Comparison of ENCODE assay signal across 9 mouse cellular contexts in genomic region chr2:25095109-25095850, GRCm38 (mm10). TPM values are rescaled to one million over a fixed set of nuclear protein-coding genes. Genes with fewer than 3 reads are reported as not detected.
A peak's percentile ranks its signal among the peaks of the same experiment; 100 is the strongest.
DNase-seq lines count a peak whose midpoint lies in the region; ATAC-seq and TF ChIP-seq lines count a peak whose summit lies in the region.
"Had no signal": no experiment of that assay in that cellular context is flagged by ENCODE, and none has a peak within 500 bp of the region (broad histone marks: within the 10 kb centered on the region; RNA-seq: fewer than 3 reads in every experiment).

Gene Noxa1, minus strand, starts transcription at chr2:25095149.

- H3K4me3 ChIP-seq in midbrain, embryonic 10.5 days: peak within 1 kb of the TSS; percentile 33
- no peak within 1 kb of the TSS for H3K4me3 ChIP-seq in midbrain, postnatal 0 days (ENCODE audit: low read depth, low read length)
- peak within 1 kb of the TSS; percentile 42 for H3K4me3 ChIP-seq in embryonic facial prominence, embryonic 10.5 days
- H3K4me3 ChIP-seq in liver, adult 2 months (ENCODE audit: insufficient read depth, low read depth, low read length): no peak within 1 kb of the TSS
- peak within 1 kb of the TSS; percentile 25 for H3K4me3 ChIP-seq in stomach, embryonic 15.5 days (replicated peaks)

- H3K4me2 ChIP-seq in midbrain, postnatal 0 days (ENCODE audit: low read depth, low read length, poor library complexity, severe bottlenecking): no peak within 1 kb of the TSS
- H3K4me2 ChIP-seq in stomach, embryonic 15.5 days: peak within 1 kb of the TSS; percentile 56

- ATAC-seq in midbrain, postnatal 0 days (ENCODE audit: low FRiP score): no peak
- ATAC-seq in stomach, embryonic 15.5 days (ENCODE audit: insufficient read depth, low FRiP score, low read depth): peak; percentile 89

- DNase-seq in midbrain, embryonic 10.5 days (ENCODE audit: low spot score): peak; percentile 24
- DNase-seq in midbrain, postnatal 0 days (ENCODE audit: low spot score): no peak
- peak; percentile 48 for DNase-seq in embryonic facial prominence, embryonic 10.5 days (ENCODE audit: low spot score)
- DNase-seq in liver, adult 2 months (ENCODE audit: extremely low read depth, low read depth, low spot score): peak; percentile 45
- no peak for DNase-seq in urinary bladder, adult 2 months (ENCODE audit: low spot score)
- DNase-seq in urinary bladder, postnatal 36 days (ENCODE audit: low spot score in 2 of 2): no peak
- no peak for DNase-seq in gastrocnemius, postnatal 36 days

- no peak within 1 kb of the TSS for H3K9ac ChIP-seq in midbrain, postnatal 0 days (replicated peaks; ENCODE audit: low read length, poor library complexity, severe bottlenecking)
- no peak within 1 kb of the TSS for H3K9ac ChIP-seq in liver, adult 2 months (ENCODE audit: low read depth, low read length)
- 0 out of 2 replicates have a peak within 1 kb of the TSS, but pooled peaks have one; percentile 19 for H3K9ac ChIP-seq in stomach, embryonic 15.5 days

- H3K27ac ChIP-seq in midbrain, embryonic 10.5 days (replicated peaks): no peak within 1 kb of the TSS; the same call in 1 of the 2 replicates
- H3K27ac ChIP-seq in midbrain, postnatal 0 days (ENCODE audit: low read depth, low read length): no peak within 1 kb of the TSS
- no peak within 1 kb of the TSS for H3K27ac ChIP-seq in embryonic facial prominence, embryonic 10.5 days (replicated peaks)
- H3K27ac ChIP-seq in liver, adult 2 months (replicated peaks; ENCODE audit: insufficient read depth, low read depth, low read length): no peak within 1 kb of the TSS
- H3K27ac ChIP-seq in stomach, embryonic 15.5 days: no peak within 1 kb of the TSS; the same call in 1 of the 2 replicates

- peaks cover 29% of the 10 kb centered on the region for H3K4me1 ChIP-seq in midbrain, embryonic 10.5 days
- no peaks in the 10 kb centered on the region for H3K4me1 ChIP-seq in midbrain, postnatal 0 days (ENCODE audit: insufficient read depth, low read length)
- peaks cover 15% of the 10 kb centered on the region for H3K4me1 ChIP-seq in embryonic facial prominence, embryonic 10.5 days
- no peaks in the 10 kb centered on the region for H3K4me1 ChIP-seq in liver, adult 2 months (ENCODE audit: control insufficient read depth, insufficient read depth, low read length)
- peaks cover 8% of the 10 kb centered on the region; the same call in 1 of the 2 replicates for H3K4me1 ChIP-seq in stomach, embryonic 15.5 days

- H3K36me3 ChIP-seq in midbrain, embryonic 10.5 days: no peaks in the 10 kb centered on the region
- no peaks in the 10 kb centered on the region for H3K36me3 ChIP-seq in midbrain, postnatal 0 days (ENCODE audit: insufficient read depth, low read length)
- no peaks in the 10 kb centered on the region for H3K36me3 ChIP-seq in embryonic facial prominence, embryonic 10.5 days (replicated peaks)
- H3K36me3 ChIP-seq in liver, adult 2 months (ENCODE audit: control insufficient read depth, insufficient read depth, low read length): no peaks in the 10 kb centered on the region
- H3K36me3 ChIP-seq in stomach, embryonic 15.5 days: no peaks in the 10 kb centered on the region

- peaks cover 52% of the 10 kb centered on the region for H3K27me3 ChIP-seq in midbrain, embryonic 10.5 days (ENCODE audit: low read depth, poor library complexity, severe bottlenecking)
- no peaks in the 10 kb centered on the region for H3K27me3 ChIP-seq in midbrain, postnatal 0 days (ENCODE audit: insufficient read depth, low read length)
- peaks cover 47% of the 10 kb centered on the region for H3K27me3 ChIP-seq in embryonic facial prominence, embryonic 10.5 days (replicated peaks; ENCODE audit: low read depth, poor library complexity, severe bottlenecking)
- H3K27me3 ChIP-seq in liver, adult 2 months (ENCODE audit: control insufficient read depth, insufficient read depth, low read length): no peaks in the 10 kb centered on the region
- H3K27me3 ChIP-seq in stomach, embryonic 15.5 days (replicated peaks): no peaks in the 10 kb centered on the region

- no peak for TF ChIP-seq CTCF in midbrain, postnatal 0 days (IDR thresholded peaks at IDR 0.05)
- peak; percentile 31; the same call in 1 of the 2 replicates for TF ChIP-seq CTCF in liver, adult 2 months (IDR thresholded peaks at IDR 0.05; ENCODE audit: low read depth, low read length)

- TF ChIP-seq POLR2A in liver, adult 2 months (IDR thresholded peaks at IDR 0.05; ENCODE audit: extremely low read depth, insufficient read depth, low read length): no peak

- no peaks in the 10 kb centered on the region for H3K79me2 ChIP-seq in liver, adult 2 months (ENCODE audit: control insufficient read depth, insufficient read depth, low read length)

- no peaks in the 10 kb centered on the region for H3K9me3 ChIP-seq in midbrain, embryonic 10.5 days (replicated peaks)
- no peaks in the 10 kb centered on the region for H3K9me3 ChIP-seq in midbrain, postnatal 0 days (ENCODE audit: low read length)
- H3K9me3 ChIP-seq in embryonic facial prominence, embryonic 10.5 days: no peaks in the 10 kb centered on the region
- no peaks in the 10 kb centered on the region for H3K9me3 ChIP-seq in stomach, embryonic 15.5 days

- WGBS in midbrain, embryonic 10.5 days: 46% methylated on average over 28 of the region's 28 CpGs
- 55% methylated on average over 28 of the region's 28 CpGs for WGBS in midbrain, postnatal 0 days
- 46% methylated on average over 28 of the region's 28 CpGs for WGBS in embryonic facial prominence, embryonic 10.5 days
- 46% methylated on average over 28 of the region's 28 CpGs for WGBS in liver, adult 2 months
- WGBS in stomach, embryonic 15.5 days: 40% methylated on average over 28 of the region's 28 CpGs

- intact Hi-C loops in gastrocnemius, postnatal 36 days (cut with DNase I): no loop called here

RNA-seq across cellular contexts. Expression of gene Noxa1, which starts in this region (rescaled TPM):
- polyA plus RNA-seq in midbrain, embryonic 10.5 days (2016; fragmentation: Nextera tagmentation; extraction: Ambion mirVana): 0.09 TPM in 1 of 2 replicates, not detected in the other
- total RNA-seq in midbrain, postnatal 0 days (2014; rRNA removed): not detected in 2 replicates
- not detected in 2 replicates for polyA plus RNA-seq in midbrain, postnatal 0 days (2015; fragmentation: Nextera tagmentation; extraction: Ambion mirVana)
- 0.21 and 0.24 TPM in 2 replicates for polyA plus RNA-seq in embryonic facial prominence, embryonic 10.5 days (2016; fragmentation: Nextera tagmentation; extraction: Ambion mirVana)
- total RNA-seq in liver, adult 2 months (2014; rRNA removed): not detected in 2 replicates
- polyA plus RNA-seq in liver, adult 2 months (2012; rRNA removed): 0.15 TPM in 1 of 2 replicates, not detected in the other
- polyA plus RNA-seq in stomach, embryonic 15.5 days (2015; fragmentation: Nextera tagmentation; extraction: Ambion mirVana): 11.4 and 16.1 TPM in 2 replicates
- 0.13 and 0.18 TPM in 2 replicates for polyA plus RNA-seq in urinary bladder, adult 2 months (2012; rRNA removed)
- total RNA-seq in gastrocnemius, postnatal 36 days (2021): not detected
- total RNA-seq: neutrophil, adult 5-6 weeks had no signal

Comparison
In these comparisons a context has a peak if more than half of its experiments do, and no peak if none do; other contexts are left out.
1. Peak in DNase-seq and H3K4me3 ChIP-seq in midbrain, embryonic 10.5 days; RNA of the gene not detected or under 1 TPM.
2. Peak in DNase-seq and H3K4me3 ChIP-seq in embryonic facial prominence, embryonic 10.5 days; RNA of the gene not detected or under 1 TPM.
3. Peak in DNase-seq in liver, adult 2 months; RNA of the gene not detected or under 1 TPM.